Mouse (Mus musculus) heart, embryonic 16.5 days (tissue): ENCODE results near the gene Mup6. TPM values are rescaled to one million over a fixed set of nuclear protein-coding genes. Genes with fewer than 3 reads are reported as not detected.
A peak's percentile ranks its signal among the peaks of the same experiment; 100 is the strongest.

Experiments used
- ATAC-seq: fragments of 200-750 bp; cut with Nextera tagmentation; replicated peaks from 2 replicates; pipeline ENCODE4 v1.8.0; 2017; ENCODE audit warnings: moderate number of reproducible peaks; ENCODE audit not compliant: insufficient read depth, low FRiP score; ENCODE audit errors: extremely low read depth
- H3K27ac ChIP-seq: fragments of 300-500 bp; sonication (generic); 2 replicates; pipeline ENCODE4 v1.5.1; 2014; ENCODE audit warnings: mild to moderate bottlenecking, low read length, control low read depth, moderate library complexity
- H3K27me3 ChIP-seq: fragments of 300-500 bp; sonication (generic); 2 replicates; pipeline ENCODE4 v1.6.1; 2014; ENCODE audit warnings: low read length, mixed read lengths; ENCODE audit not compliant: control insufficient read depth, insufficient read depth
- H3K36me3 ChIP-seq: fragments of 300-500 bp; sonication (generic); 2 replicates; pipeline ENCODE4 v1.6.1; 2014; ENCODE audit not compliant: control insufficient read depth, insufficient read depth
- H3K4me1 ChIP-seq: fragments of 300-500 bp; sonication (generic); 2 replicates; pipeline ENCODE4 v1.6.1; 2014; ENCODE audit warnings: low read length, mixed read lengths; ENCODE audit not compliant: control insufficient read depth, insufficient read depth
- H3K4me2 ChIP-seq: fragments of 300-500 bp; sonication (generic); 2 replicates; pipeline ENCODE4 v1.6.1; 2014; ENCODE audit warnings: low read depth, mild to moderate bottlenecking, control low read depth, low read length
- H3K4me3 ChIP-seq: fragments of 300-500 bp; sonication (generic); 2 replicates; pipeline ENCODE4 v1.5.1; 2014; ENCODE audit warnings: mild to moderate bottlenecking, control low read depth, low read length
- H3K9ac ChIP-seq: fragments of 300-500 bp; sonication (generic); 2 replicates; pipeline ENCODE4 v1.6.1; 2014; ENCODE audit warnings: low read length, control low read depth
- H3K9me3 ChIP-seq: fragments of 300-500 bp; sonication (generic); replicated peaks from 2 replicates; pipeline ENCODE4 v1.6.1; 2016; ENCODE audit warnings: low read length; ENCODE audit not compliant: control insufficient read depth
- WGBS: fragments of 180-500 bp; shearing (Covaris S2); extraction: QIAGEN DNeasy Blood & Tissue Kit; methylation state at CpG from one replicate; pipeline ENCODE4 v1.1.7; 2014; 5-methylcytosine and 5-hydroxymethylcytosine counted together
- polyA plus RNA-seq: library from polyadenylated mRNA; unstranded; fragments of >200 nt; fragmentation: Nextera tagmentation; extraction: Ambion mirVana; gene quantifications from 2 replicates; pipeline ENCODE4 v1.2.1, GENCODE M21; 2015

Mup6 gene
- not detected in 2 replicates for polyA plus RNA-seq

- H3K4me2 ChIP-seq, result no peak within 1 kb of the TSS
- H3K36me3 ChIP-seq, result no peaks in the 10 kb centered on the region
- no peaks in the 10 kb centered on the region for H3K27me3 ChIP-seq
- H3K4me1 ChIP-seq, result no peaks in the 10 kb centered on the region
- no peaks in the 10 kb centered on the region for H3K9me3 ChIP-seq
- no peak within 1 kb of the TSS for H3K9ac ChIP-seq
- H3K27ac ChIP-seq, result no peak within 1 kb of the TSS
- WGBS, result 38% methylated on average over 3 of the region's 3 CpGs
- H3K4me3 ChIP-seq, result no peak within 1 kb of the TSS
- ATAC-seq, result no peak
Measured at GRCm38 (mm10) chr4:59963405-59964344, at the start of gene Mup6. Gene Mup6, plus strand, starts transcription at chr4:59964294.

DNA sequence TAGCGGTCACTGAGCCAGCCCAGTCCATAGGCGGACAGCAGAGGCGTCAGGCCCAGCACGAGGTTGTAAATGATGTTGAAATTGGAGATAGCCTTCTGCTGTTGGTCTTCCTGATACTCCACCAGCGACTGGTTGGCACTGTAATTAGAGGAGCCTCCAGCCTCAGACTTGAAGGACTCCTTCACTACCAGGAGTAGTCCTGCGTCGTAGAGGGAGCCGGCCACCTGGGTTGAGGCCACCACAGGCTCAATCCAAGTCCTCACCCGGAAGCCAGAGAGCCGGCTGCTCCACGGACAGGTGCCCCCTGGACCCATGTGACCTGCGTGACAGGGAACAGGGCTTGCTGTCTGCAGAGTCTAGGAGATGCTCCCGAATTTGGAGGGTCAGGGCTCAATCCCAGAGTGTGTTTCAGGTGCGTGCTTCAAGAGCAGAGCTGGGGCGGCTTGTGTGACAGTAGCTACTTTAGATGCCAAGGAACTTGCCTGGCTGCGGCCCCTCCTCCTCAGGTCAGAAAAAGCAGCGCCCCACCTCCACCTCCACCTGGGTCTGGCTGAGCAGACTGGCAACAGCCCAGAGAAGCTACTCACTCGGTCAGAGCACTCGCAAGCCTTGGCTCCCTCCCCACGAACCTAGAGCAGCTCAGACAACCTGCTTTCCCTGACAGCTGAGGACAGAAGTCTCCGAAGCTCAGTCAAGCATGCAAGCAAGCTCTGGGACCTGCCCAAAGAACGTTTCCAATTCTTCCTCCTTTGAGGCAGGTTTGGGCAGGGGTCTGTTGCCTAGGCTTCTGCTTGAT, 49.3 kb upstream of the Mup6 start, which contains the start of gene Slc46a2:
Gene Slc46a2 (minus strand): TSS at position 449 of the 796 bp plus-strand sequence.
- H3K4me2 ChIP-seq, result no peak within 1 kb of the TSS; the same call in 1 of the 2 replicates

DNA sequence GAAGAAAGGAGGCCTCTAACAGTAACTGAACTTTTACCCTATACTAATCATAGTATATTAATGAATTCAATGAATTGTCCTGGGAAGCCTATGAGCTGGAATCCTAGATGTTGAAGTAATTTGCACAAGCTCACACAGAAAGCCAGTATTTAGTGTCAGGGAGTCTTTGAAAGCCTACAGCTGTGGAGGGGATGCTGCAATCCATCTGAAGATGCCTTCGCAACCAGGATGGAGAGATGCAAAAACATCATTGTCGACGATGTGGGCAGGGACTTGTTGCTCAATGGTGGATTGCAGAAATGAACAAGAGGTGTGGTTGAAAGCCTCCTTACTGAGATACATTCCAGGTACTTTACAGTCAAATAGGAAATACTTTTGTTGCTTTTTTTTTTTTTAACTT, 46.1 kb upstream of the Mup6 start:
- H3K4me3 ChIP-seq, result no peak overlapping the region
- H3K27me3 ChIP-seq, result peaks cover 6% of the 10 kb centered on the region; the same call in 1 of the 2 replicates
- no peak for ATAC-seq
- H3K27ac ChIP-seq, result no peak overlapping the region
- H3K4me2 ChIP-seq, result no peak overlapping the region
- WGBS, result 92% methylated on average over 3 of the region's 3 CpGs
- no peaks in the 10 kb centered on the region for H3K36me3 ChIP-seq
- no peaks in the 10 kb centered on the region for H3K9me3 ChIP-seq
- peaks cover 3% of the 10 kb centered on the region; the same call in 1 of the 2 replicates for H3K4me1 ChIP-seq
- no peak overlapping the region for H3K9ac ChIP-seq

More for the DNA sequence above, 49.3 kb upstream of the Mup6 start, which contains the start of gene Slc46a2:
- Histone ChIP-seq H3K36me3 (no peaks in the 10 kb centered on the region), H3K27ac (no peak within 1 kb of the TSS), H3K27me3 (peaks cover 6% of the 10 kb centered on the region; the same call in 1 of the 2 replicates), H3K9ac (0 out of 2 replicates have a peak within 1 kb of the TSS, but pooled peaks have one; percentile 20), H3K4me3 (peak within 1 kb of the TSS; percentile 11; the same call in 1 of the 2 replicates), H3K9me3 (no peaks in the 10 kb centered on the region), H3K4me1 (no peaks in the 10 kb centered on the region; the same call in 1 of the 2 replicates)
- peak; percentile 59 for ATAC-seq
- 22% methylated on average over 22 of the region's 22 CpGs for WGBS

GRCm38 (mm10) chr4:59925082-59925481, 39.0 kb upstream of the Mup6 start:
- ATAC-seq, result no peak
- WGBS, result 85% methylated on average over 9 of the region's 9 CpGs
- Histone ChIP-seq H3K4me2 (no peak overlapping the region), H3K27me3 (no peaks in the 10 kb centered on the region), H3K36me3 (no peaks in the 10 kb centered on the region), H3K4me3 (no peak overlapping the region), H3K9me3 (no peaks in the 10 kb centered on the region), H3K9ac (no peak overlapping the region), H3K4me1 (peaks cover 7% of the 10 kb centered on the region; the same call in 1 of the 2 replicates), H3K27ac (no peak overlapping the region)

DNA sequence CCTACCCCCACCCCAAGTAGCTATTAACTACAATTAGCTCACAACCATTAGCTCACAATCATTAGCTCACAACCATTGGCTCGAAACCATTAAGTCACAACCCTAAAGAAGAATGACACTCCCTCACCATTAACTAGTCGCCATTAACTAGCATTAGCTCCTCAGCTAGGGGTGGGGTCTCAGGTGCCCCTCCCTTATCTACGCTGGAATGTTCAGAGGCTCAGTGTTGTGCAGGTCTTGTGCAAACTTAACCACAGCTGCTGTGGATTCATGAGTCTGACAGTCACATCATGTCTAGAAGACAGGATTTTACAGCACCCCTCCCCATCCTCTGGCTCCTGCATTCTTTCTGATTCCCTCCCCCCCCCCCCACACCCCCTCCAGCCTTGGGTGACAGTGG, 36.4 kb upstream of the Mup6 start:
- Histone ChIP-seq H3K36me3 (no peaks in the 10 kb centered on the region), H3K9ac (no peak overlapping the region), H3K27me3 (no peaks in the 10 kb centered on the region), H3K4me1 (peaks cover 4% of the 10 kb centered on the region; the same call in 1 of the 2 replicates), H3K4me2 (no peak overlapping the region), H3K4me3 (no peak overlapping the region), H3K9me3 (no peaks in the 10 kb centered on the region), H3K27ac (no peak overlapping the region)
- 74% methylated on average over 3 of the region's 3 CpGs for WGBS
- ATAC-seq, result no peak

- Histone ChIP-seq H3K4me1 (peaks cover 4% of the 10 kb centered on the region; the same call in 1 of the 2 replicates), H3K27ac (no peak overlapping the region), H3K4me3 (no peak overlapping the region), H3K9ac (no peak overlapping the region), H3K27me3 (no peaks in the 10 kb centered on the region), H3K36me3 (no peaks in the 10 kb centered on the region), H3K9me3 (no peaks in the 10 kb centered on the region), H3K4me2 (no peak overlapping the region)
- ATAC-seq, result peak; percentile 68; the same call in 1 of the 2 replicates
- 11% methylated on average over 6 of the region's 6 CpGs for WGBS
Measured at GRCm38 (mm10) chr4:59928347-59928746, 35.7 kb upstream of the Mup6 start.

GRCm38 (mm10) chr4:59932505-59933281, 31.4 kb upstream of the Mup6 start:
- no peak overlapping the region for H3K4me3 ChIP-seq
- no peaks in the 10 kb centered on the region for H3K9me3 ChIP-seq
- no peaks in the 10 kb centered on the region for H3K36me3 ChIP-seq
- no peak overlapping the region for H3K27ac ChIP-seq
- no peaks in the 10 kb centered on the region for H3K27me3 ChIP-seq
- no peak overlapping the region for H3K9ac ChIP-seq
- no peak overlapping the region for H3K4me2 ChIP-seq
- H3K4me1 ChIP-seq, result no peaks in the 10 kb centered on the region
- WGBS, result 48% methylated on average over 6 of the region's 6 CpGs
- peak; percentile 47 for ATAC-seq

DNA sequence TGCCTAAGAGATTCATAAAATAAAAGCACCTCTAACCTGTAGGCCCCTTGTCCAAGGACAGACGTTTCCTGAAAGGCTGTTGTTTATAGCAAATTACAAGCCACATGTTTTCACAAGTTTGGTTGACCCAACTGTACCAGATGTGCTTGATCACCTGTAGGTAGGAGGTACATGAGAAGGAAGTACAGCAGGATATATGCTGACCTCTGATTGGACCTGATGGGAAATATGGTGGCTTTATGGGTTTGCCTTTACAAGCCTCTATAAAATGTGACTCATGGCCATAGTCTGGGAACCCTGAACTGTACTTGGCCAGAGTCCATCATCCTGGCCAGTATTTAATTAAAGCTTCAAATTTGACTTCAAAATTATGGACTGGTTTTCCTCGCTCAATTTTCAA, 26.6 kb upstream of the Mup6 start:
- no peak overlapping the region for H3K27ac ChIP-seq
- no peak overlapping the region for H3K9ac ChIP-seq
- H3K4me2 ChIP-seq, result no peak overlapping the region
- H3K4me3 ChIP-seq, result no peak overlapping the region
- no peaks in the 10 kb centered on the region for H3K4me1 ChIP-seq
- no peak for ATAC-seq
- H3K36me3 ChIP-seq, result no peaks in the 10 kb centered on the region
- H3K9me3 ChIP-seq, result no peaks in the 10 kb centered on the region
- 59% methylated on average over 2 of the region's 2 CpGs for WGBS
- no peaks in the 10 kb centered on the region for H3K27me3 ChIP-seq
